Mouse (Mus musculus) forebrain, embryonic 12.5 days (tissue): ENCODE measurements around the gene Mpnd. TPM values are rescaled to one million over a fixed set of nuclear protein-coding genes. Genes with fewer than 3 reads are reported as not detected.

ENCODE experiments used
- ATAC-seq: fragments of 200-750 bp; cut with Nextera tagmentation; 2 replicates; pipeline ENCODE4 v1.8.0; 2017; ENCODE audit warnings: moderate TSS enrichment; ENCODE audit not compliant: low FRiP score
- H3K27ac ChIP-seq: fragments of 300-500 bp; sonication (generic); 2 replicates; pipeline ENCODE4 v1.5.1; 2016; ENCODE audit warnings: mild to moderate bottlenecking
- H3K27me3 ChIP-seq: fragments of 300-500 bp; sonication (generic); 2 replicates; pipeline ENCODE4 v1.6.1; 2016; ENCODE audit warnings: mild to moderate bottlenecking
- H3K36me3 ChIP-seq: fragments of 300-500 bp; sonication (generic); replicated peaks from 2 replicates; pipeline ENCODE4 v1.6.1; 2016; ENCODE audit warnings: mild to moderate bottlenecking
- H3K4me1 ChIP-seq: fragments of 300-500 bp; sonication (generic); 2 replicates; pipeline ENCODE4 v1.6.1; 2016
- H3K4me2 ChIP-seq: fragments of 300-500 bp; sonication (generic); 2 replicates; pipeline ENCODE4 v1.6.1; 2016; ENCODE audit warnings: mild to moderate bottlenecking, moderate library complexity
- H3K4me3 ChIP-seq: fragments of 300-500 bp; sonication (generic); replicated peaks from 2 replicates; pipeline ENCODE4 v1.5.1; 2016; ENCODE audit warnings: mild to moderate bottlenecking
- H3K9ac ChIP-seq: fragments of 300-500 bp; sonication (generic); 2 replicates; pipeline ENCODE4 v1.6.1; 2016; ENCODE audit warnings: mild to moderate bottlenecking
- H3K9me3 ChIP-seq: fragments of 300-500 bp; sonication (generic); 2 replicates; pipeline ENCODE4 v1.6.1; 2016
- WGBS: fragments of 180-500 bp; shearing (Covaris S2); methylation state at CpG from one replicate; pipeline ENCODE4 v1.1.7; 2016; 5-methylcytosine and 5-hydroxymethylcytosine counted together
- polyA plus RNA-seq: library from polyadenylated mRNA; unstranded; fragments of >200 nt; fragmentation: Nextera tagmentation; extraction: Ambion mirVana; gene quantifications from 2 replicates; pipeline ENCODE4 v1.2.1, GENCODE M21; 2016

The Mpnd gene
- polyA plus RNA-seq, 1 experiment from 2014 or later = 184 TPM

DNA sequence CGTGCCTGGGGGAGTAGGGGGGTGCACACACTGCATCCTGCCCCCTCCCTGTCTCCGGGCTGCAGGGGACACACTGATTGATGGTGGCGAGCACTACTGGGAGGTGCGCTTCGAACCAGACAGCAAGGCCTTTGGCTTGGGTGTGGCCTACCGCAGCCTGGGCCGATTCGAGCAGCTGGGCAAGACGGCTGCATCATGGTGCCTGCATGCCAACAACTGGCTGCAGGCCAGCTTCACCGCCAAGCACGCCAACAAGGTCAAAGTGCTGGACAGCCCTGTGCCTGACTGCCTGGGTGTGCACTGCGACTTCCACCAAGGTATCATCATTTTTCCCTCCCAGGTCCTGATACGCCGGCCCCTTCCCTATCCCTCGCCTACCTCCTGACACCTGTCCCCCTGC is 9.5 kb upstream of the Mpnd start:
- Histone ChIP-seq H3K9me3 (no peaks in the 10 kb centered on the region), H3K4me2 (no peak overlapping the region), H3K4me1 (peaks cover 4% of the 10 kb centered on the region), H3K9ac (no peak overlapping the region), H3K4me3 (no peak overlapping the region), H3K36me3 (peaks cover 55% of the 10 kb centered on the region), H3K27me3 (peaks cover 17% of the 10 kb centered on the region), H3K27ac (no peak overlapping the region)
- WGBS = 90% methylated on average over 15 of the region's 15 CpGs
- no peak for ATAC-seq

DNA sequence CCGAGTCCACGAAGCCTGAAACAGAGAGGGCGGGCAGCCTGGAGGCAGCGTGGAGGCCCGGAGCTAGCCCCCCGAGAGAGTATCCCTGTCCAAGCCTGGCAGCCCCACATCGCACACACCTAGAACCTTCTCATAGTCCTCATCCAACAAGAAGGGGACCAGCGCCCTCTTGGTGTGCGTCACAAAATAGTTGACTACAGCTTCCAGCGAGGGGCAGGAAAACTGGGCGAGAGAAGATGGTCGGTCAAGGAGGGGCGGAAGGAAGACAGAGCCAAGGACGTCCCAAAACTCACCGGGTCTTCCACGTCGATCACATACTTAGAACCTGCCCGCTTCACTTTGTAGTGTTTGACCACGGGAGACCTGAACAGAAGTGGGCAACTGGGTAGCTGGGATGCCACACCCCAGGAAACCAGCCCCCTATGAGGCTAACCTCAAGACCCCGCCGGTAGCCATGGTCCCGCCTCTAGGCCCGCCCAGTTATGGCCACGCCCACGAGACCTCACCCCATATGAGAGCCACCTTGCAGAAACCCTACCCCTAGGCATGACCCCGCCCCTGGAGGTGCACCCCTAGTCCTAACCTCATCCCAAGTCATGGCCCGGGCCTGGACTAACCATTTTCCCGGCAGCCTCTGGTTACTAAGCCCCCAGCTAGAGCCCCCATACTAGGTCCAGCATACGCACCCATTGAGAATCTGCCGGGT is 5.6 kb upstream of the Mpnd start:
- Histone ChIP-seq H3K27me3 (peaks cover 26% of the 10 kb centered on the region), H3K36me3 (peaks cover 25% of the 10 kb centered on the region), H3K9ac (no peak overlapping the region), H3K9me3 (no peaks in the 10 kb centered on the region), H3K4me3 (no peak overlapping the region), H3K4me2 (peak overlapping the region; percentile 26), H3K27ac (no peak overlapping the region), H3K4me1 (no peaks in the 10 kb centered on the region; the same call in 1 of the 2 replicates)
- ATAC-seq = no peak; the same call in 1 of the 2 replicates
- WGBS = 7% methylated on average over 30 of the region's 30 CpGs

DNA sequence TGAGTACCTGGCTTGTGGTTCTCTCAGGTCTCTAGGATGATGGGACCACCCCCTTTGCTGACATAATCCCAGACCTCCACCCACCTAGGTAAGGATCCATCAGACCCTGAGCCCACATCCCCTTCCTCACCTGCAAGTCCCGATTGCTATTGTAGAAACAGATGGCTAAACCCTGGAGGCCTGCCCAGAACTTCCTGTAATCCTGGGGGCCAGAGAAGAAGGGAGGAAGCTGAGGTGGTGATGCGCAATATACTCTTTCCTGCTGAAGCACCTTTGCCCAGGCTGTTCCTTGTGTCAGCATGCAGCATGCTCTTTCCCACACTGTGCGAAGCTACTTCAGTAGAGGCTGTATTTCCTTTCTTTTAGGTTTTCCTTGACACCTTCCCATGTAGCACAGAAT is 2.5 kb upstream of the Mpnd start:
- Histone ChIP-seq H3K9me3 (no peaks in the 10 kb centered on the region), H3K4me2 (no peak overlapping the region), H3K27me3 (peaks cover 31% of the 10 kb centered on the region), H3K4me3 (no peak overlapping the region), H3K36me3 (no peaks in the 10 kb centered on the region), H3K4me1 (peaks cover 6% of the 10 kb centered on the region), H3K9ac (no peak overlapping the region), H3K27ac (no peak overlapping the region)
- no peak for ATAC-seq
- WGBS = 81% methylated on average over 3 of the region's 3 CpGs

DNA sequence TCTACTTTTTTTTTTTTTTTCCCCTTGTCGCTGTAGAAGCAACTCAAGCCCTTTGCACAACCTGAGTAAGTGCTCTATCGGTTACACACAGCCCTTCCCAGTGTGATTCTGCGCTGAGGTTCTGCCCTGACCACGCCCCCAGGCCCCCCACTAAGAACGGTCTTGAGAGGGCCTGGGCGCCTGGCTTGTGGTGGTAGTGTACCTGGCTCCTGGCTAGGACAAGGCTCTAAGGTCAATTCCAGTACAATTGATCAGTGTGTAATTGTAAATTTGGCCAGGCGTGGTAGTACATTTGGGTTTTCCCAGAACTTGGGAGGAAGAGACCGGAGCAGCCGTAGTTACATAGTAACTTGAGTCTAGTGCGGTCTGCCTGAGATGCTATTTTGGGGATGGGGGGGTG is 1.4 kb downstream of the Mpnd start:
- 51% methylated on average over 10 of the region's 10 CpGs for WGBS

GRCm38 (mm10) chr17:56007444-56008355 is 2.2 kb downstream of the Mpnd start:
- Histone ChIP-seq H3K27me3 (peaks cover 14% of the 10 kb centered on the region; the same call in 1 of the 2 replicates), H3K9me3 (no peaks in the 10 kb centered on the region), H3K4me1 (peaks cover 36% of the 10 kb centered on the region), H3K9ac (peak overlapping the region; percentile 38; the same call in 1 of the 2 replicates), H3K36me3 (peaks cover 19% of the 10 kb centered on the region), H3K4me2 (peak overlapping the region; percentile 95), H3K4me3 (peak overlapping the region; percentile 78), H3K27ac (peak overlapping the region; percentile 97)
- ATAC-seq = peak; percentile 37
- 37% methylated on average over 13 of the region's 14 CpGs for WGBS

More for the DNA sequence above, 1.4 kb downstream of the Mpnd start:
- no peak for ATAC-seq
- H3K36me3 ChIP-seq = peaks cover 12% of the 10 kb centered on the region
- H3K4me1 ChIP-seq = peaks cover 33% of the 10 kb centered on the region
- no peak overlapping the region for H3K4me2 ChIP-seq
- H3K27ac ChIP-seq = no peak overlapping the region
- H3K9ac ChIP-seq = no peak overlapping the region
- peaks cover 14% of the 10 kb centered on the region; the same call in 1 of the 2 replicates for H3K27me3 ChIP-seq
- no peak overlapping the region for H3K4me3 ChIP-seq
- no peaks in the 10 kb centered on the region for H3K9me3 ChIP-seq

DNA sequence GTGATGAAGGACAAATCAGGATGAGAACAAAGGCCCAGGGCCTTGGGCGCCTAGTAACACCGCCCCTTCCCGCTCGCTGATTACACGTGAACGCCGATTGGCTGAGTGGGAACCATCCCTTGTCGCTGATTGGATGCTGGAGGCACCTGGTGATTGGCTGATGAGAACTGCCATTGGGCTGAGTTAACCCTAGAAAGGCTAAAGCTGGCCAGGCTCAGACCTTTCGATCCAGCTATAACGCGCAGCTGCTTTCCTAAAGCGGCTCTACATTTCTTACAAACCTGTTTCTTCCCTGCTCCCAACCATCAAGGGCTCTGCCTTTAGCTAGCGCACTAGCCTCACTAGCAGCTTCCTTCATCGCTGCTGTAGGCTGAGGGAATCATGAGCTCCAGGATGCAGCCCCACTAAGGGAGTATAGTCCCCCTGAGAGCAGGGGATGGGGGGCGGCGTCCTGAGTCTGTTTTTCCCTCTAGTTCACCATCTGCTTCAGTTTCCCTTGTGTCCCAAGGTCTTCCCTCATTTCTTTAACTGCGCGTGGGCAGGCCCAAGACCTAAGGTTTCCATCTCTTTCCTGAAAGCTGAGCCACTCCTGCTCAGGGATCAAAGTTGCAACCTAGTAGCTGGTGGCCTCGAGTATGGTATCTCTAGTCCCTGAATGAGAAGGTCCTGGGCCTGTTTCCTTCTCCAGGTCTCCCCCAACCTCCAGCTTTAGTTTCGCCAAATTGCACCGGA is 3.0 kb downstream of the Mpnd start:
- H3K4me2 ChIP-seq = peak overlapping the region; percentile 95
- peak overlapping the region; percentile 78 for H3K4me3 ChIP-seq
- H3K27me3 ChIP-seq = peaks cover 14% of the 10 kb centered on the region; the same call in 1 of the 2 replicates
- H3K9me3 ChIP-seq = no peaks in the 10 kb centered on the region
- H3K9ac ChIP-seq = peak overlapping the region; percentile 83
- H3K27ac ChIP-seq = peak overlapping the region; percentile 97
- peaks cover 36% of the 10 kb centered on the region for H3K4me1 ChIP-seq
- ATAC-seq = peak; percentile 95
- WGBS = under 1% methylated on average over 21 of the region's 21 CpGs
- peaks cover 26% of the 10 kb centered on the region for H3K36me3 ChIP-seq

- Histone ChIP-seq H3K9me3 (no peaks in the 10 kb centered on the region), H3K27ac (peak overlapping the region; percentile 97), H3K4me2 (peak overlapping the region; percentile 95), H3K9ac (peak overlapping the region; percentile 83), H3K4me3 (peak overlapping the region; percentile 78), H3K27me3 (peaks cover 11% of the 10 kb centered on the region; the same call in 1 of the 2 replicates), H3K4me1 (peaks cover 36% of the 10 kb centered on the region), H3K36me3 (peaks cover 34% of the 10 kb centered on the region)
- 1% methylated on average over 62 of the region's 62 CpGs for WGBS
- ATAC-seq = peak; percentile 92
Observed at GRCm38 (mm10) chr17:56009088-56009961, 3.8 kb downstream of the Mpnd start.

- H3K4me2 ChIP-seq = peak overlapping the region; percentile 95
- H3K9me3 ChIP-seq = no peaks in the 10 kb centered on the region
- H3K4me3 ChIP-seq = peak overlapping the region; percentile 78
- H3K9ac ChIP-seq = peak overlapping the region; percentile 83
- ATAC-seq = no peak
- WGBS = 42% methylated on average over 2 of the region's 2 CpGs
- H3K27me3 ChIP-seq = peaks cover 5% of the 10 kb centered on the region; the same call in 1 of the 2 replicates
- peaks cover 36% of the 10 kb centered on the region for H3K4me1 ChIP-seq
- peak overlapping the region; percentile 97 for H3K27ac ChIP-seq
- H3K36me3 ChIP-seq = peaks cover 38% of the 10 kb centered on the region
Observed at GRCm38 (mm10) chr17:56009962-56010240, 4.4 kb downstream of the Mpnd start.

- H3K4me1 ChIP-seq = peaks cover 36% of the 10 kb centered on the region
- 70% methylated on average over 14 of the region's 14 CpGs for WGBS
- no peak for ATAC-seq
- H3K27ac ChIP-seq = peak overlapping the region; percentile 97; the same call in 1 of the 2 replicates
- peak overlapping the region; percentile 83 for H3K9ac ChIP-seq
- H3K9me3 ChIP-seq = no peaks in the 10 kb centered on the region
- peaks cover 2% of the 10 kb centered on the region; the same call in 1 of the 2 replicates for H3K27me3 ChIP-seq
- peak overlapping the region; percentile 95 for H3K4me2 ChIP-seq
- H3K36me3 ChIP-seq = peaks cover 42% of the 10 kb centered on the region
- peak overlapping the region; percentile 78 for H3K4me3 ChIP-seq
Observed at GRCm38 (mm10) chr17:56010255-56010654, 4.7 kb downstream of the Mpnd start.

GRCm38 (mm10) chr17:56010681-56011080 is 5.2 kb downstream of the Mpnd start:
- Histone ChIP-seq H3K9ac (peak overlapping the region; percentile 83; the same call in 1 of the 2 replicates), H3K36me3 (peaks cover 46% of the 10 kb centered on the region)

DNA sequence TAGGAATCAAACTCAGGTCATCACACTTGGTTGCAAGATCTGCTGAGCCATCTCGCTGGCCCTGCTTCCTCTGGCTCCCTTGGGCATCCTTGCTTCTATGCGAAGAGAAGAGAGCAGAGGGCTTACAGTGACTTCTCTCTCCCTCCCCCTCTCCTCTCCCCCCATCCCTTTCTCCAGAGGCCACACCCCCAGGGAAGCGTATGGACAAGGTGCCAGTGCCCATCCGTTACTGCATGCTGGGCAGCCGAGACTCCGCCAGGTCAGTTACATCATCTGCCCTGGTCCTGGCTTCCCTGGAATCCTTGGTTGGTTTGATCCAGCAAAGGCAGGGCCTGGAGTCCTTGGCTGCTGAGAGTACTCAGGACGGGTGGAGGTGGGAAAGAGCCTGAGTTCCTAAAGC is 5.9 kb downstream of the Mpnd start:
- no peak overlapping the region for H3K4me3 ChIP-seq
- peaks cover 54% of the 10 kb centered on the region for H3K36me3 ChIP-seq
- no peaks in the 10 kb centered on the region for H3K27me3 ChIP-seq
- no peaks in the 10 kb centered on the region for H3K9me3 ChIP-seq
- no peak overlapping the region for H3K27ac ChIP-seq
- peak overlapping the region; percentile 12; the same call in 1 of the 2 replicates for H3K9ac ChIP-seq
- WGBS = 92% methylated on average over 7 of the region's 7 CpGs
- H3K4me2 ChIP-seq = no peak overlapping the region
- ATAC-seq = no peak
- peaks cover 36% of the 10 kb centered on the region for H3K4me1 ChIP-seq

More at GRCm38 (mm10) chr17:56010681-56011080, 5.2 kb downstream of the Mpnd start:
- no peaks in the 10 kb centered on the region for H3K27me3 ChIP-seq
- ATAC-seq = no peak
- H3K4me2 ChIP-seq = peak overlapping the region; percentile 95
- peaks cover 36% of the 10 kb centered on the region for H3K4me1 ChIP-seq
- H3K4me3 ChIP-seq = peak overlapping the region; percentile 78
- H3K27ac ChIP-seq = 0 out of 2 replicates have a peak overlapping the region, but pooled peaks have one; percentile 97
- H3K9me3 ChIP-seq = no peaks in the 10 kb centered on the region
- 7% methylated on average over 9 of the region's 9 CpGs for WGBS
